Mouse (Mus musculus) liver, embryonic 11.5 days (tissue): Measurements from ENCODE around the gene Cldn7. TPM values are rescaled to one million over a fixed set of nuclear protein-coding genes. Genes with fewer than 3 reads are reported as not detected.
A peak's percentile ranks its signal among the peaks of the same experiment; 100 is the strongest.

ENCODE experiments used
- ATAC-seq: fragments of 200-750 bp; cut with Nextera tagmentation; replicated peaks from 2 replicates; pipeline ENCODE4 v1.8.0; 2017; ENCODE audit warnings: moderate number of reproducible peaks, mild to moderate bottlenecking, moderate TSS enrichment, moderate library complexity; ENCODE audit not compliant: low FRiP score
- DNase-seq: peaks from one replicate; pipeline ENCODE4 v3.0.0-alpha.2; 2017; ENCODE audit warnings: low spot score
- H3K27ac ChIP-seq: fragments of 300-500 bp; sonication (generic); 2 replicates; pipeline ENCODE4 v1.5.1; 2014; ENCODE audit warnings: mild to moderate bottlenecking, low read depth, low read length, control low read depth
- H3K27me3 ChIP-seq: fragments of 300-500 bp; sonication (generic); replicated peaks from 2 replicates; pipeline ENCODE4 v1.6.1; 2014; ENCODE audit warnings: low read length, mixed read lengths; ENCODE audit not compliant: control insufficient read depth, insufficient read depth
- H3K36me3 ChIP-seq: fragments of 300-500 bp; sonication (generic); 2 replicates; pipeline ENCODE4 v1.6.1; 2014; ENCODE audit warnings: mild to moderate bottlenecking, low read length, moderate library complexity, mixed read lengths; ENCODE audit not compliant: control insufficient read depth, insufficient read depth
- H3K4me1 ChIP-seq: fragments of 300-500 bp; sonication (generic); replicated peaks from 2 replicates; pipeline ENCODE4 v1.6.1; 2014; ENCODE audit warnings: low read length, mixed read lengths; ENCODE audit not compliant: control insufficient read depth, insufficient read depth
- H3K4me2 ChIP-seq: fragments of 300-500 bp; sonication (generic); 2 replicates; pipeline ENCODE4 v1.6.1; 2014; ENCODE audit warnings: mild to moderate bottlenecking, control low read depth, moderate library complexity
- H3K4me3 ChIP-seq: fragments of 300-500 bp; sonication (generic); 2 replicates; pipeline ENCODE4 v1.5.1; 2014; ENCODE audit warnings: low read depth, low read length, control low read depth
- H3K9ac ChIP-seq: fragments of 300-500 bp; sonication (generic); 2 replicates; pipeline ENCODE4 v1.6.1; 2014; ENCODE audit warnings: low read depth, low read length, control low read depth
- H3K9me3 ChIP-seq: fragments of 300-500 bp; sonication (generic); 2 replicates; pipeline ENCODE4 v1.6.1; 2016; ENCODE audit warnings: low read length, inconsistent platforms, mixed read lengths; ENCODE audit not compliant: control insufficient read depth
- WGBS: fragments of 180-500 bp; shearing (Covaris S2); extraction: QIAGEN DNeasy Blood & Tissue Kit; methylation state at CpG from one replicate; pipeline ENCODE4 v1.1.7; 2014; 5-methylcytosine and 5-hydroxymethylcytosine counted together
- polyA plus RNA-seq: library from polyadenylated mRNA; unstranded; fragments of >200 nt; fragmentation: Nextera tagmentation; extraction: Ambion mirVana; gene quantifications from 2 replicates; pipeline ENCODE4 v1.2.1, GENCODE M21; 2014

Gene Cldn7
- polyA plus RNA-seq, 1 experiment from 2014 or later, result 4.0 TPM

DNA sequence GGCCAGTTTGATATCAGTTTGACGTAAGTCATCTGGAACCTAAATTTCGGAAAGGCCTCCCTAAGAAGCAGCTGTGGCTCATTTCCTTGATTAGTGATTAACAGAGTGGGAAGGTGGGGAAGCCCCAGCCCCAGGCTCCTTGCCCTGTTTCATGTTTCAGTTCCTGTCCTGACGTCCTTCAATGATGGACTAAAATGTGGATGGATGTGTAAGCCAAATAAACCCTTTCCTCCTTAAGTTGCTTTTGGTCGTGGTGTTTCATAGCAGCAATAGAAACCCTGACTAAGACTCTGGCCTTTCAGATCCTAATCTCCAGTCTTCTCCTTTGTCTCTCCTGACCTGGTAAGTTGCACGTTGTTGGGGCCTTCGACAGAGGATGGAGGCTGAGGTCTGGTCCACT lies 5.6 kb downstream of the Cldn7 start:
- Histone ChIP-seq H3K36me3 (peaks cover 30% of the 10 kb centered on the region; the same call in 1 of the 2 replicates), H3K9ac (no peak overlapping the region), H3K4me3 (no peak overlapping the region), H3K27ac (no peak overlapping the region), H3K27me3 (peaks cover 29% of the 10 kb centered on the region), H3K4me2 (no peak overlapping the region), H3K9me3 (no peaks in the 10 kb centered on the region), H3K4me1 (peaks cover 19% of the 10 kb centered on the region)
- DNase-seq (no peak), ATAC-seq (no peak)
- 75% methylated on average over 6 of the region's 6 CpGs for WGBS

DNA sequence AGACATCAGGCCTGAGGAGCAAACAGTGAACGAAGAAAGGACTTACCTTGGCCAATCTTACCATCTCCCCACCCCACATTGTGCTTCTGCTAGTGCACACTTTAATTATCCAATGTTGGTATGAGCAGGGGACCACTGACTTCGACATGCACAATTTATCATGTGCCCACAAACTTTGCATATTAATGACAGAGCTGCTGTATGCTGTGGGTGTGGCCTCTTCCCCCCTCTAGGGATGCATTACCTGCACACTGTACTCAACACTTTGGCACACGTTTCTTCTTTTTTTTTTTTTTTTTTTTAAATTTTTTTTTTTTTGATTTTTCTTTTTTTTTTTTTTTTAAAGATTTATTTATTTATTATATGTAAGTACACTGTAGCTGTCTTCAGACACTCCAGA lies 6.2 kb downstream of the Cldn7 start:
- no peak overlapping the region for H3K9ac ChIP-seq
- WGBS, result 77% methylated on average over 3 of the region's 3 CpGs
- H3K27me3 ChIP-seq, result peaks cover 23% of the 10 kb centered on the region
- peaks cover 30% of the 10 kb centered on the region; the same call in 1 of the 2 replicates for H3K36me3 ChIP-seq
- peaks cover 13% of the 10 kb centered on the region for H3K4me1 ChIP-seq
- no peak for DNase-seq
- no peak overlapping the region for H3K4me2 ChIP-seq
- H3K4me3 ChIP-seq, result no peak overlapping the region
- no peak overlapping the region for H3K27ac ChIP-seq
- ATAC-seq, result no peak
- H3K9me3 ChIP-seq, result no peaks in the 10 kb centered on the region

DNA sequence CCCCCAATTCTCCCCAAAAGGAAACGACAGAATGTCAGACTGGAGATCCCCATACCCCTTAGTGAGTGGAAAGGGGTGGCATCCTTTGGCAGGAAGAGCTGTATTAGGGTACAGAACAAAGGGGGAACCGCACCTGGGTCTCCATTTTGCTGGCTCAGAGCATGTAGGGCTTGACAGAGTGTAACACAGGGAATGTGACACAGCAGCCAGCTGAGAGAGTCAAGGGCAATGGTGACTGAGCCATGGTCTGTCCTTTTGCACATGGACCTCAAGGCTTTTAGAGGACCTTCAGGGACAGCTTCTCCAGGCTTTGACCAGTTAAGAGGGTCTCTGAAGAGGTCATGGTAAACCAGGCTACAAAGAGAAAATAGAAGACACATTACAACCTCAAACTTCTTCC lies 10.3 kb downstream of the Cldn7 start:
- no peaks in the 10 kb centered on the region for H3K4me1 ChIP-seq
- H3K9ac ChIP-seq, result no peak overlapping the region
- 90% methylated on average over 2 of the region's 2 CpGs for WGBS
- peaks cover 37% of the 10 kb centered on the region for H3K36me3 ChIP-seq
- no peaks in the 10 kb centered on the region for H3K27me3 ChIP-seq
- ATAC-seq (no peak), DNase-seq (no peak)
- no peak overlapping the region for H3K4me3 ChIP-seq
- no peaks in the 10 kb centered on the region for H3K9me3 ChIP-seq
- no peak overlapping the region for H3K27ac ChIP-seq
- no peak overlapping the region for H3K4me2 ChIP-seq

DNA sequence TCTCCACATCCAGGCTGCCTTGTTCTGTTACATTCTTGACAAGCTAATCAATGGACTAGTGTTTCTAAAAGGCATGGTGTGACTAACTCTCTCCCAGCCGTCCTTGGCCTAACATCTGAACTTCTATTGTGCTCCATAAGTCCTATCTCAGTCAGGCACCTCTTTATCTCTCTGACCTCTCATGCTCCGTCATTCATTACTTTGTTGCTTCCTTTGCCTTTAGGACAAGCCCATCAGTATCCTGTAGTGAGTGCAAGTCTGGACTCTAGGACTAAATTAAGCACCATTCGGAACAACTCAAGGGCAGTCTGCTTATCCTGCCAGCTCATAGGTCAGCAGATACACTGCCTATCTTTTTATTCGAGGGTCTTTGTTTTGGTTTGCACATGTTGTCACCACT lies 11.7 kb downstream of the Cldn7 start:
- H3K4me3 ChIP-seq, result 0 out of 2 replicates have a peak overlapping the region, but pooled peaks have one; percentile 10
- no peak overlapping the region for H3K4me2 ChIP-seq
- H3K9me3 ChIP-seq, result no peaks in the 10 kb centered on the region
- no peak overlapping the region for H3K9ac ChIP-seq
- H3K36me3 ChIP-seq, result peaks cover 32% of the 10 kb centered on the region
- no peak overlapping the region for H3K27ac ChIP-seq
- no peak for ATAC-seq
- 77% methylated on average over 4 of the region's 4 CpGs for WGBS
- no peak for DNase-seq
- H3K4me1 ChIP-seq, result no peaks in the 10 kb centered on the region
- no peaks in the 10 kb centered on the region for H3K27me3 ChIP-seq

DNA sequence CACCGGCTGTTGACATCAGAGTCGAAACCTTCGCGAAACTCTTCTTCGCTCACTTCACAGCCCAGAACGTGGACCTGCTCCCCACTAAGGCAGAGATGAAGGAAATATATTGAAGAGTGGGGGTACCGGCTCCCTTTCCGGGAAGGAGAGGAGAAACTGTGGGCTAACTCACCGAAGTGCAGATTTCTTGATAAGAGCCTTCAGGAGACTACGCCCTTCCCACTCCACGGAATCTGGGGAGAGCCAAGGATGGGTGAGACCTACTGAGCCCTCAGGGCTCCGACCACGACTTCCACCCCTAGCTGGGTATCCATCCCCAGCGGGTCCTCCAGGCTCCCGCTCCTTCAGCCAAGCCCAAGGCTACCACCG lies 15.2 kb downstream of the Cldn7 start:
- 2% methylated on average over 16 of the region's 16 CpGs for WGBS
- no peaks in the 10 kb centered on the region for H3K27me3 ChIP-seq
- H3K4me2 ChIP-seq, result peak overlapping the region; percentile 92
- peaks cover 21% of the 10 kb centered on the region for H3K36me3 ChIP-seq
- no peaks in the 10 kb centered on the region for H3K9me3 ChIP-seq
- H3K27ac ChIP-seq, result peak overlapping the region; percentile 99
- ATAC-seq, result no peak
- peak overlapping the region; percentile 92 for H3K9ac ChIP-seq
- peak overlapping the region; percentile 94 for H3K4me3 ChIP-seq
- H3K4me1 ChIP-seq, result peaks cover 19% of the 10 kb centered on the region
- DNase-seq, result no peak

DNA sequence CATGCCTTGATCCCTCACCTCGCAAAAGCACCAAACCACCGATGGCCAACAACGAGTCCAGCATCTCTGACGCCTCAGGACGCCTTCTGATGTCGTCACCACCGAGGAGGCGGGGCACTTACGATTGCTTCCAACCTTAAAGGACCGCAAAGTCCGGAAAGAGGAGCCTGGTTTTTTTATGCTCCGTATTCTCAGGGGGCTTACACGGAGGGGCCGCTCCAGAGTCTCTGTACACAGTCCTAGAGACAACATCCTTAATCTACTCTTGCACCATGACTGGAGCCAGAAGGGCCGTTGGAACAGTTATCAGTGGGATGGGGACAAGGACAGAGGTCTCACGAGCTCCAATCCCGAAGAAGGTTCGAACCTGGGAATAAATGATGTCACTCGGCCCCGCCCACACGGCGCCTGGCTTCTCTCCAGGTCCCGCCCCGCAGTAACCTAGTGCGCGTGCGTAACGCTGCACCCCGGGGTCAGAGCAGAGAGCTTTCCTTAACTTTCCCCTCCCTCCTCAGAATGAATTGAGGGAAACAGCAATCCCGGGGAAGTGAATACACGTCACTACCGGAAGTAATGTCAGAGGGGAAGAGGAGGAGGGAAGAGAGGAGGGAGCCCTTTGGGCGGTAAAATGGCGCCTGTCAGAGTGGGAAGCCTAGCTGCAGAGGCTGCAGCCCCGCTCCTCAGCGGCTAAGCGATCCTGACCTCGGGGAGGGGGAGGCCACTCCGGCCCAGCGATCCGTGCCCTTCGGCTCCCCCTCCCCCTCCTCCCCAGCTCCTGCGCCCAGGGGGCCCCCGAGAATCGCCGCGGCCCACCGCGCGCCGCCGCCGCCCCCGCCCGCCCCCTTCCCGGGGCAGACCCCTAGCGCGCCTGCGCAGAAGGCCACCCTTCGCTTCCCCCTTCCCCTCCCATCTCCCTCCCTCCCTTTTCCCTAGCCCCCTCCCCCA lies 15.9 kb downstream of the Cldn7 start:
- ATAC-seq, result peak; percentile 91

DNA sequence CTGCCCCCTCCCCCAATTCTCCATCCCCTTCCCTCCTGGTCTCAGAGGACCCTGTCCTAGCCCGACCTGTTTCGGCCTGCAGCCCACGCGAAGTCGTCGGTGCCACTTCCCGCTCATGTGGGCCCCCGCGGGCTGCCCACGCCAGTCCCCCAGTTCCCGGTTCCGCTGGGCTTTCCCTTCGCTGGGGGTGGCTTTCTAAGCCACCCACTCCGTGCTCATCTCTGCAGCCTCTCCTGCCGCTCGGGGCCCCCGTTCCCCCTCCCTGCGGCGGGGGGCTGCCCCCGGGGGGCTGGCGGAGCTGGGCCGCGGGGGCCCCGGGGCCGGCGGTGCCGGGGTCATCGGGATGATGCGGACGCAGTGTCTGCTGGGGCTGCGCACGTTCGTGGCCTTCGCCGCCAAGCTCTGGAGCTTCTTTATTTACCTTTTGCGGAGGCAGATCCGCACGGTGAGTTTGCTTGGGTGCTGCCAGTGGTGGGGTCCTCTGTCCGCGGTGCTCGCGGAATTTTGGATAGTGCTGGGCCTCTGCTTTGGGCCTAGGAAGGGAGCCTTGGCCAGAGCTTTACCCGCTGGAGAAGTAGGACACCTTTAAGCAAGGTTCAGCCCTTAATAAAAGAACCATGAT lies 16.7 kb downstream of the Cldn7 start, which contains the start of gene Ctdnep1:
Ctdnep1 (plus strand) TSS at position 16 of the 622 bp plus-strand sequence.
- peaks cover 22% of the 10 kb centered on the region for H3K36me3 ChIP-seq
- peak within 1 kb of the TSS; percentile 99 for H3K27ac ChIP-seq
- peak within 1 kb of the TSS; percentile 92 for H3K4me2 ChIP-seq
- under 1% methylated on average over 42 of the region's 43 CpGs for WGBS
- no peaks in the 10 kb centered on the region for H3K9me3 ChIP-seq
- DNase-seq (no peak), ATAC-seq (peak; percentile 0; the same call in 1 of the 2 replicates)
- peak within 1 kb of the TSS; percentile 94 for H3K4me3 ChIP-seq
- peaks cover 19% of the 10 kb centered on the region for H3K4me1 ChIP-seq
- H3K27me3 ChIP-seq, result no peaks in the 10 kb centered on the region
- peak within 1 kb of the TSS; percentile 92 for H3K9ac ChIP-seq

More for the DNA sequence above, 15.9 kb downstream of the Cldn7 start:
- H3K9me3 ChIP-seq, result no peaks in the 10 kb centered on the region
- peak overlapping the region; percentile 94 for H3K4me3 ChIP-seq
- WGBS, result under 1% methylated on average over 58 of the region's 60 CpGs
- peaks cover 22% of the 10 kb centered on the region for H3K36me3 ChIP-seq
- H3K4me1 ChIP-seq, result peaks cover 19% of the 10 kb centered on the region
- no peaks in the 10 kb centered on the region for H3K27me3 ChIP-seq
- H3K27ac ChIP-seq, result peak overlapping the region; percentile 99
- H3K4me2 ChIP-seq, result peak overlapping the region; percentile 92
- peak; percentile 99 for DNase-seq
- peak overlapping the region; percentile 92 for H3K9ac ChIP-seq

DNA sequence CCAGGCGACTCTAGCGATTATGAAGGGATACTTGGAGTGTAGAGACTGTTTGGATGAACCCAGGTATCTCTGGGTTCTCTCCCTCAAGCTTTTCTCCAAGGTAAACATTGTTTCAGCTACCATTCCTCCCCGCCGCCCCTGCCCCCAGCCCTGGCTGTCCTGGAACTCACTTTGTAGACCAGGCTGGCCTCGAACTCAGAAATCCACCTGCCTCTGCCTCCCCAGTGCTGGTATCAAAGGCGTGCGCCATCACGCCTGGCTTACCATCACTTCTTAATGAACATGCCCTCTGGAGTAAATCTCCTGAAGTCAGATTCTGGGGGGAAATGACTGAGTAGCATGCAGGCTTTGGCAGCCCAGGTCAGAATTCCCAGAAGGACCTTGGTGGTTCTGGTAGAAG lies 17.6 kb downstream of the Cldn7 start, which contains the start of gene Elp5:
Elp5 (minus strand) TSS at position 293 of the 400 bp plus-strand sequence.
- WGBS, result 49% methylated on average over 8 of the region's 8 CpGs
- H3K36me3 ChIP-seq, result peaks cover 26% of the 10 kb centered on the region
- no peaks in the 10 kb centered on the region for H3K27me3 ChIP-seq
- ATAC-seq (no peak), DNase-seq (no peak)
- peak within 1 kb of the TSS; percentile 99 for H3K27ac ChIP-seq
- H3K9ac ChIP-seq, result peak within 1 kb of the TSS; percentile 92
- no peaks in the 10 kb centered on the region for H3K9me3 ChIP-seq
- H3K4me3 ChIP-seq, result peak within 1 kb of the TSS; percentile 94
- peaks cover 19% of the 10 kb centered on the region for H3K4me1 ChIP-seq
- H3K4me2 ChIP-seq, result peak within 1 kb of the TSS; percentile 92
